Mouse (Mus musculus) heart, embryonic 14.5 days (tissue): ENCODE data around the gene Cntfr. TPM values are rescaled to one million over a fixed set of nuclear protein-coding genes. Genes with fewer than 3 reads are reported as not detected.

Experiments
- ATAC-seq: fragments of 200-750 bp; cut with Nextera tagmentation; 2 replicates; pipeline ENCODE4 v1.8.0; 2017; ENCODE audit warnings: low read depth, moderate TSS enrichment; ENCODE audit not compliant: insufficient number of reproducible peaks, insufficient read depth, low FRiP score
- H3K27ac ChIP-seq, 2 experiments: fragments of 200-500 bp in 1 of 2; fragments of 300-500 bp in 1 of 2; sonication (generic) in 1 of 2; replicated peaks in 1 of 2; 2 replicates each; pipeline ENCODE4 v1.5.1; 2012 to 2014; ENCODE audit warnings: low read depth in 2 of 2, low read length in 2 of 2, control low read depth in 1 of 2, mild to moderate bottlenecking in 1 of 2, mixed read lengths in 1 of 2; ENCODE audit not compliant: control insufficient read depth in 1 of 2, insufficient read depth in 1 of 2
- H3K27me3 ChIP-seq: fragments of 300-500 bp; sonication (generic); 2 replicates; pipeline ENCODE4 v1.6.1; 2014; ENCODE audit warnings: mild to moderate bottlenecking, low read length, control low read depth; ENCODE audit not compliant: control insufficient read depth, insufficient read depth
- H3K36me3 ChIP-seq: fragments of 300-500 bp; sonication (generic); 2 replicates; pipeline ENCODE4 v1.6.1; 2014; ENCODE audit warnings: mild to moderate bottlenecking, control low read depth, low read length, mixed read lengths; ENCODE audit not compliant: control insufficient read depth, insufficient read depth
- H3K4me1 ChIP-seq, 2 experiments: fragments of 200-500 bp in 1 of 2; fragments of 300-500 bp in 1 of 2; sonication (generic) in 1 of 2; 2 replicates each; pipeline ENCODE4 v1.6.1; 2012 to 2014; ENCODE audit warnings: low read length in 2 of 2, control low read depth in 1 of 2, mixed read lengths in 1 of 2; ENCODE audit not compliant: control insufficient read depth in 2 of 2, insufficient read depth in 2 of 2
- H3K4me2 ChIP-seq: fragments of 300-500 bp; sonication (generic); 2 replicates; pipeline ENCODE4 v1.6.1; 2014; ENCODE audit warnings: mild to moderate bottlenecking, low read length
- H3K4me3 ChIP-seq, 2 experiments: fragments of 200-500 bp in 1 of 2; fragments of 300-500 bp in 1 of 2; sonication (generic) in 1 of 2; 2 replicates each; pipeline ENCODE4 v1.5.1; 2012 to 2014; ENCODE audit warnings: low read length in 2 of 2, mild to moderate bottlenecking in 2 of 2, control low read depth in 1 of 2, low read depth in 1 of 2, moderate library complexity in 1 of 2; ENCODE audit not compliant: control insufficient read depth in 1 of 2, insufficient read depth in 1 of 2
- H3K9ac ChIP-seq: fragments of 300-500 bp; sonication (generic); 2 replicates; pipeline ENCODE4 v1.6.1; 2014; ENCODE audit warnings: mild to moderate bottlenecking, low read length
- H3K9me3 ChIP-seq: fragments of 300-500 bp; sonication (generic); 2 replicates; pipeline ENCODE4 v1.6.1; 2016; ENCODE audit warnings: low read length, control low read depth; ENCODE audit not compliant: control insufficient read depth
- WGBS: fragments of 180-500 bp; shearing (Covaris S2); extraction: QIAGEN DNeasy Blood & Tissue Kit; methylation state at CpG from one replicate; pipeline ENCODE4 v1.1.7; 2014; 5-methylcytosine and 5-hydroxymethylcytosine counted together
- polyA plus RNA-seq: library from polyadenylated mRNA; unstranded; fragments of >200 nt; fragmentation: Nextera tagmentation; extraction: Ambion mirVana; gene quantifications from 2 replicates; pipeline ENCODE4 v1.2.1, GENCODE M21; 2014

Cntfr gene
- polyA plus RNA-seq, 1 experiment from 2014 or later: 2.8 TPM

GRCm38 (mm10) chr4:41677006-41677629, 19.8 kb downstream of the Cntfr start:
- Histone ChIP-seq H3K4me1 (peaks cover 43 to 55% of the 10 kb centered on the region in 2 experiments), H3K9ac (0 out of 2 replicates have a peak overlapping the region, but pooled peaks have one; percentile 8), H3K27ac (peak overlapping the region; percentile 2 to 50; a peak in 3 of 4 replicates), H3K9me3 (no peaks in the 10 kb centered on the region), H3K36me3 (no peaks in the 10 kb centered on the region), H3K4me2 (no peak overlapping the region), H3K4me3 (no peak overlapping the region), H3K27me3 (peaks cover 11% of the 10 kb centered on the region)
- 42% methylated on average over 13 of the region's 13 CpGs for WGBS
- peak; percentile 67 for ATAC-seq

- Histone ChIP-seq H3K4me2 (peak overlapping the region; percentile 7; the same call in 1 of the 2 replicates), H3K9me3 (no peaks in the 10 kb centered on the region), H3K4me1 (peaks cover 43 to 61% of the 10 kb centered on the region in 2 experiments), H3K4me3 (no peak overlapping the region), H3K9ac (peak overlapping the region; percentile 47), H3K27me3 (peaks cover 13% of the 10 kb centered on the region), H3K27ac (peak overlapping the region in 1 of 2 experiments; percentile 34; a peak in 3 of 4 replicates), H3K36me3 (no peaks in the 10 kb centered on the region)
- 37% methylated on average over 17 of the region's 17 CpGs for WGBS
- ATAC-seq: no peak
Observed at GRCm38 (mm10) chr4:41676248-41677005, 20.5 kb downstream of the Cntfr start.

GRCm38 (mm10) chr4:41673186-41673585, 23.7 kb downstream of the Cntfr start:
- H3K4me3 ChIP-seq: no peak overlapping the region
- no peak overlapping the region for H3K27ac ChIP-seq
- H3K4me2 ChIP-seq: no peak overlapping the region
- WGBS: 62% methylated on average over 19 of the region's 19 CpGs
- peaks cover 29 to 38% of the 10 kb centered on the region in 2 experiments for H3K4me1 ChIP-seq
- H3K36me3 ChIP-seq: no peaks in the 10 kb centered on the region
- H3K9ac ChIP-seq: no peak overlapping the region
- H3K27me3 ChIP-seq: peaks cover 13% of the 10 kb centered on the region; the same call in 1 of the 2 replicates
- ATAC-seq: no peak
- H3K9me3 ChIP-seq: no peaks in the 10 kb centered on the region

GRCm38 (mm10) chr4:41672522-41672963, 24.3 kb downstream of the Cntfr start:
- WGBS: 34% methylated on average over 8 of the region's 8 CpGs
- H3K27me3 ChIP-seq: peaks cover 13% of the 10 kb centered on the region; the same call in 1 of the 2 replicates
- H3K4me2 ChIP-seq: no peak overlapping the region

GRCm38 (mm10) chr4:41671963-41672480, 24.9 kb downstream of the Cntfr start:
- Histone ChIP-seq H3K4me3 (no peak overlapping the region), H3K4me1 (peaks cover 20 to 27% of the 10 kb centered on the region in 2 experiments), H3K9me3 (no peaks in the 10 kb centered on the region), H3K27me3 (peaks cover 13% of the 10 kb centered on the region; the same call in 1 of the 2 replicates), H3K4me2 (no peak overlapping the region), H3K36me3 (no peaks in the 10 kb centered on the region), H3K27ac (no peak overlapping the region), H3K9ac (no peak overlapping the region)
- ATAC-seq: no peak
- 32% methylated on average over 8 of the region's 8 CpGs for WGBS

More at GRCm38 (mm10) chr4:41672522-41672963, 24.3 kb downstream of the Cntfr start:
- no peak overlapping the region for H3K4me3 ChIP-seq
- H3K36me3 ChIP-seq: no peaks in the 10 kb centered on the region
- H3K9ac ChIP-seq: no peak overlapping the region
- no peak overlapping the region for H3K27ac ChIP-seq
- ATAC-seq: no peak
- peaks cover 25 to 32% of the 10 kb centered on the region in 2 experiments for H3K4me1 ChIP-seq
- H3K9me3 ChIP-seq: no peaks in the 10 kb centered on the region

- Histone ChIP-seq H3K4me1 (peaks cover 15 to 22% of the 10 kb centered on the region in 2 experiments), H3K27me3 (peaks cover 13% of the 10 kb centered on the region; the same call in 1 of the 2 replicates), H3K27ac (no peak overlapping the region), H3K4me2 (no peak overlapping the region), H3K9me3 (no peaks in the 10 kb centered on the region), H3K4me3 (no peak overlapping the region), H3K36me3 (no peaks in the 10 kb centered on the region), H3K9ac (no peak overlapping the region)
- WGBS: 27% methylated on average over 5 of the region's 5 CpGs
- no peak for ATAC-seq
Observed at GRCm38 (mm10) chr4:41671500-41671899, 25.4 kb downstream of the Cntfr start.

- no peak overlapping the region for H3K27ac ChIP-seq
- no peak for ATAC-seq
- H3K9me3 ChIP-seq: no peaks in the 10 kb centered on the region
- no peak overlapping the region for H3K4me2 ChIP-seq
- no peak overlapping the region for H3K4me3 ChIP-seq
- peaks cover 10 to 15% of the 10 kb centered on the region in 2 experiments for H3K4me1 ChIP-seq
- no peak overlapping the region for H3K9ac ChIP-seq
- 87% methylated on average over 18 of the region's 18 CpGs for WGBS
- H3K36me3 ChIP-seq: no peaks in the 10 kb centered on the region
- H3K27me3 ChIP-seq: peaks cover 13% of the 10 kb centered on the region; the same call in 1 of the 2 replicates
Observed at GRCm38 (mm10) chr4:41670836-41671235, 26.1 kb downstream of the Cntfr start.
